ENCODE assay signal across 9 mouse cellular contexts in genomic region chr5:151189321-151189720, GRCm38 (mm10). TPM values are rescaled to one million over a fixed set of nuclear protein-coding genes. Genes with fewer than 3 reads are reported as not detected.
DNase-seq lines count a peak whose midpoint lies in the region; ATAC-seq and TF ChIP-seq lines count a peak whose summit lies in the region.
"Had no signal": no experiment of that assay in that cellular context is flagged by ENCODE, and none has a peak within 500 bp of the region (broad histone marks: within the 10 kb centered on the region; RNA-seq: fewer than 3 reads in every experiment).

No protein-coding gene starts in this region.

- H3K27ac ChIP-seq in cerebellum, adult 2 months (ENCODE audit: insufficient read depth, low read length) = no peak overlapping the region
- no peak overlapping the region for H3K27ac ChIP-seq in liver, embryonic 12.5 days

- no peak for TF ChIP-seq CTCF in cerebellum, adult 2 months (IDR thresholded peaks at IDR 0.05; ENCODE audit: borderline replicate concordance, insufficient read depth, low read depth, low read length)

- H3K4me1 ChIP-seq in cerebellum, adult 2 months (ENCODE audit: control insufficient read depth, insufficient read depth, low read length) = no peaks in the 10 kb centered on the region
- 0 out of 2 replicates have a peak, but pooled peaks cover 6% of the 10 kb centered on the region for H3K4me1 ChIP-seq in liver, embryonic 12.5 days

- H3K4me3 ChIP-seq in cerebellum, adult 2 months (replicated peaks; ENCODE audit: insufficient read depth, low read depth, low read length) = peak overlapping the region; percentile 64
- peak overlapping the region; percentile 61 for H3K4me3 ChIP-seq in liver, embryonic 12.5 days

- TF ChIP-seq POLR2A in cerebellum, adult 2 months (IDR thresholded peaks at IDR 0.05; ENCODE audit: borderline replicate concordance, insufficient read depth, low read length) = no peak

- 34% methylated on average over 3 of the region's 3 CpGs for WGBS in cerebellum, adult 2 months
- 36% methylated on average over 3 of the region's 3 CpGs for WGBS in liver, embryonic 12.5 days (ENCODE audit: insufficient replicate concordance)

- DNase-seq in cerebellum, adult 2 months = no peak
- no peak for DNase-seq in cerebellum, adult 11-12 months
- peak; percentile 24 for DNase-seq in retina, postnatal 1 day
- DNase-seq in retina, embryonic 14.5 days (ENCODE audit: low spot score) = no peak
- DNase-seq in left cerebral cortex, postnatal 36 days (ENCODE audit: low spot score in 2 of 2) = no peak
- DNase-seq in cerebellum, adult 8-10 months = no peak
- no peak for DNase-seq in ovary, adult 18-20 months (ENCODE audit: low spot score)
- DNase-seq: adrenal gland, postnatal 25 days had no signal

- intact Hi-C loops in left cerebral cortex, postnatal 36 days (cut with DNase I) = no loop called here

- H3K4me2 ChIP-seq in liver, embryonic 12.5 days = peak overlapping the region; percentile 78

- ATAC-seq in liver, embryonic 12.5 days = no peak

- no peaks in the 10 kb centered on the region; the same call in 1 of the 2 replicates for H3K27me3 ChIP-seq in cerebellum, adult 2 months (ENCODE audit: control insufficient read depth, insufficient read depth, low read length)
- H3K27me3 ChIP-seq in liver, embryonic 12.5 days (replicated peaks) = no peaks in the 10 kb centered on the region; the same call in 1 of the 2 replicates

- H3K36me3 ChIP-seq in liver, embryonic 12.5 days = no peaks in the 10 kb centered on the region

- H3K9me3 ChIP-seq in liver, embryonic 12.5 days (replicated peaks) = no peaks in the 10 kb centered on the region

- 0 out of 2 replicates have a peak overlapping the region, but pooled peaks have one; percentile 49 for H3K9ac ChIP-seq in liver, embryonic 12.5 days

RNA-seq across cellular contexts. Expression of gene Stard13, which starts 44.3 kb away (rescaled TPM):
- 9.8 and 10.6 TPM in 2 replicates for polyA plus RNA-seq in cerebellum, adult 2 months (2012; rRNA removed)
- polyA plus RNA-seq in liver, embryonic 12.5 days (2016; fragmentation: Nextera tagmentation; extraction: Ambion mirVana) = 1.3 and 1.7 TPM in 2 replicates
- total RNA-seq in left cerebral cortex, postnatal 36 days (2021) = 10 to 100 TPM; 10.1 to 11.1 TPM
